Mouse (Mus musculus) cerebellum, adult 2 months (tissue): ENCODE results near the gene Atp11a.

ENCODE experiments used
- CTCF ChIP-seq: fragments of 200-500 bp; IDR thresholded peaks from 2 replicates; pipeline ENCODE4 v1.5.1; 2011; ENCODE audit warnings: low read depth, mild to moderate bottlenecking, control low read depth, low read length, moderate library complexity, borderline replicate concordance; ENCODE audit not compliant: insufficient read depth
- POLR2A ChIP-seq: fragments of 200-500 bp; IDR thresholded peaks from 2 replicates; pipeline ENCODE4 v1.6.1; 2011; ENCODE audit warnings: low read length, control low read depth, borderline replicate concordance; ENCODE audit not compliant: insufficient read depth

GRCm38 (mm10) chr8:12811231-12811630, 54.4 kb downstream of the Atp11a start:
- TF ChIP-seq CTCF (peak; percentile 34; the same call in 1 of the 2 replicates), POLR2A (no peak)
